Mouse (Mus musculus): ENCODE results near the gene Senp2.

The Senp2 gene

GRCm38 (mm10) chr16:22095751-22096150, 86.5 kb downstream of the Senp2 start:
- no peak for DNase-seq (ENCODE audit: low read depth, low spot score)

GRCm38 (mm10) chr16:22097659-22098058, 88.4 kb downstream of the Senp2 start:
- DNase-seq (ENCODE audit: low read depth, low spot score) = no peak

Measured in retina, adult 2 months (tissue).